Mouse (Mus musculus): ENCODE results near the gene Gpha2. TPM values are rescaled to one million over a fixed set of nuclear protein-coding genes. Genes with fewer than 3 reads are reported as not detected.

The Gpha2 gene
- polyA plus RNA-seq, 1 experiment from 2014 or later, result not detected

GRCm38 (mm10) chr19:6227864-6228263 lies 1.7 kb downstream of the Gpha2 start:
- H3K27me3 ChIP-seq (ENCODE audit: control insufficient read depth, insufficient read depth, low read length), result no peaks in the 10 kb centered on the region
- no peaks in the 10 kb centered on the region for H3K9me3 ChIP-seq (ENCODE audit: control insufficient read depth, low read length)
- no peaks in the 10 kb centered on the region for H3K4me1 ChIP-seq (replicated peaks; ENCODE audit: control insufficient read depth, insufficient read depth, low read length)
- 78% methylated on average over 4 of the region's 4 CpGs for WGBS
- ATAC-seq (ENCODE audit: low FRiP score) (no peak), DNase-seq (ENCODE audit: low spot score) (no peak)
- no peak overlapping the region for H3K4me3 ChIP-seq (replicated peaks; ENCODE audit: low read length)
- H3K36me3 ChIP-seq (replicated peaks; ENCODE audit: control insufficient read depth, insufficient read depth), result peaks cover 69% of the 10 kb centered on the region
- H3K4me2 ChIP-seq (replicated peaks), result no peak overlapping the region
- H3K9ac ChIP-seq, result no peak overlapping the region
- H3K27ac ChIP-seq, result no peak overlapping the region

GRCm38 (mm10) chr19:6230411-6230810 lies 4.2 kb downstream of the Gpha2 start:
- no peak for DNase-seq (ENCODE audit: low spot score)
- Histone ChIP-seq H3K9me3 (ENCODE audit: control insufficient read depth, low read length) (no peaks in the 10 kb centered on the region), H3K4me1 (replicated peaks; ENCODE audit: control insufficient read depth, insufficient read depth, low read length) (peaks cover 12% of the 10 kb centered on the region), H3K9ac (no peak overlapping the region), H3K4me2 (replicated peaks) (no peak overlapping the region), H3K27me3 (ENCODE audit: control insufficient read depth, insufficient read depth, low read length) (no peaks in the 10 kb centered on the region), H3K27ac (no peak overlapping the region), H3K36me3 (replicated peaks; ENCODE audit: control insufficient read depth, insufficient read depth) (peaks cover 81% of the 10 kb centered on the region), H3K4me3 (replicated peaks; ENCODE audit: low read length) (no peak overlapping the region)
- WGBS, result 89% methylated on average over 4 of the region's 4 CpGs
- no peak for ATAC-seq (ENCODE audit: low FRiP score)

- no peaks in the 10 kb centered on the region for H3K27me3 ChIP-seq (ENCODE audit: control insufficient read depth, insufficient read depth, low read length)
- H3K27ac ChIP-seq, result no peak overlapping the region
- H3K4me2 ChIP-seq (replicated peaks), result no peak overlapping the region
- ATAC-seq (ENCODE audit: low FRiP score), result no peak
- H3K9me3 ChIP-seq (ENCODE audit: control insufficient read depth, low read length), result no peaks in the 10 kb centered on the region
- no peak overlapping the region for H3K9ac ChIP-seq
- WGBS, result 89% methylated on average over 2 of the region's 2 CpGs
- peaks cover 12% of the 10 kb centered on the region for H3K4me1 ChIP-seq (replicated peaks; ENCODE audit: control insufficient read depth, insufficient read depth, low read length)
- DNase-seq (ENCODE audit: low spot score), result no peak
- H3K36me3 ChIP-seq (replicated peaks; ENCODE audit: control insufficient read depth, insufficient read depth), result peaks cover 78% of the 10 kb centered on the region
- H3K4me3 ChIP-seq (replicated peaks; ENCODE audit: low read length), result no peak overlapping the region
Observed at GRCm38 (mm10) chr19:6231036-6231435, 4.9 kb downstream of the Gpha2 start.

- ATAC-seq (ENCODE audit: low FRiP score) (no peak), DNase-seq (ENCODE audit: low spot score) (no peak)
- 87% methylated on average over 16 of the region's 16 CpGs for whole genome bisulfite sequencing
- Histone ChIP-seq H3K4me1 (replicated peaks; ENCODE audit: control insufficient read depth, insufficient read depth, low read length) (peaks cover 15% of the 10 kb centered on the region), H3K4me2 (replicated peaks) (peak overlapping the region; percentile 93; the same call in 1 of the 2 replicates), H3K4me3 (replicated peaks; ENCODE audit: low read length) (no peak overlapping the region), H3K36me3 (replicated peaks; ENCODE audit: control insufficient read depth, insufficient read depth) (peaks cover 52% of the 10 kb centered on the region), H3K27ac (no peak overlapping the region), H3K27me3 (ENCODE audit: control insufficient read depth, insufficient read depth, low read length) (no peaks in the 10 kb centered on the region), H3K9me3 (ENCODE audit: control insufficient read depth, low read length) (no peaks in the 10 kb centered on the region), H3K9ac (no peak overlapping the region)
Observed at GRCm38 (mm10) chr19:6233647-6234046, 7.5 kb downstream of the Gpha2 start.

- DNase-seq (ENCODE audit: low spot score), result no peak
- 77% methylated on average over 11 of the region's 11 CpGs for WGBS
- no peak for ATAC-seq (ENCODE audit: low FRiP score)
- H3K9ac ChIP-seq, result peak overlapping the region; percentile 91
- peak overlapping the region; percentile 79 for H3K4me3 ChIP-seq (replicated peaks; ENCODE audit: low read length)
- H3K27me3 ChIP-seq (ENCODE audit: control insufficient read depth, insufficient read depth, low read length), result no peaks in the 10 kb centered on the region
- peak overlapping the region; percentile 93 for H3K4me2 ChIP-seq (replicated peaks)
- H3K4me1 ChIP-seq (replicated peaks; ENCODE audit: control insufficient read depth, insufficient read depth, low read length), result peaks cover 15% of the 10 kb centered on the region
- H3K9me3 ChIP-seq (ENCODE audit: control insufficient read depth, low read length), result no peaks in the 10 kb centered on the region
- H3K27ac ChIP-seq, result no peak overlapping the region
- H3K36me3 ChIP-seq (replicated peaks; ENCODE audit: control insufficient read depth, insufficient read depth), result peaks cover 44% of the 10 kb centered on the region
Observed at GRCm38 (mm10) chr19:6234337-6235083, 8.3 kb downstream of the Gpha2 start.

- Histone ChIP-seq H3K4me3 (replicated peaks; ENCODE audit: low read length) (peak within 1 kb of the TSS; percentile 79), H3K27me3 (ENCODE audit: control insufficient read depth, insufficient read depth, low read length) (no peaks in the 10 kb centered on the region), H3K36me3 (replicated peaks; ENCODE audit: control insufficient read depth, insufficient read depth) (peaks cover 35% of the 10 kb centered on the region), H3K4me2 (replicated peaks) (peak within 1 kb of the TSS; percentile 93), H3K4me1 (replicated peaks; ENCODE audit: control insufficient read depth, insufficient read depth, low read length) (peaks cover 15% of the 10 kb centered on the region), H3K9ac (peak within 1 kb of the TSS; percentile 91), H3K27ac (peak within 1 kb of the TSS; percentile 85), H3K9me3 (ENCODE audit: control insufficient read depth, low read length) (no peaks in the 10 kb centered on the region)
- ATAC-seq (ENCODE audit: low FRiP score), result peak; percentile 91
- DNase-seq (ENCODE audit: low spot score), result peak; percentile 91
- WGBS, result 2% methylated on average over 48 of the region's 48 CpGs
Observed at GRCm38 (mm10) chr19:6235084-6236052, 9.2 kb downstream of the Gpha2 start, which contains the start of gene Ppp2r5b. Ppp2r5b (minus strand) TSS chr19:6235872.

- Histone ChIP-seq H3K4me1 (replicated peaks; ENCODE audit: control insufficient read depth, insufficient read depth, low read length) (peaks cover 15% of the 10 kb centered on the region), H3K9ac (peak overlapping the region; percentile 91), H3K36me3 (replicated peaks; ENCODE audit: control insufficient read depth, insufficient read depth) (peaks cover 28% of the 10 kb centered on the region), H3K4me2 (replicated peaks) (peak overlapping the region; percentile 93), H3K9me3 (ENCODE audit: control insufficient read depth, low read length) (no peaks in the 10 kb centered on the region), H3K27ac (peak overlapping the region; percentile 85), H3K27me3 (ENCODE audit: control insufficient read depth, insufficient read depth, low read length) (no peaks in the 10 kb centered on the region), H3K4me3 (replicated peaks; ENCODE audit: low read length) (peak overlapping the region; percentile 79)
- WGBS, result 0% methylated on average over 9 of the region's 9 CpGs
- peak; percentile 88 for ATAC-seq (ENCODE audit: low FRiP score)
- DNase-seq (ENCODE audit: low spot score), result peak; percentile 92
Observed at GRCm38 (mm10) chr19:6236053-6236441, 9.9 kb downstream of the Gpha2 start.

- WGBS, result 69% methylated on average over 7 of the region's 7 CpGs
- no peak overlapping the region for H3K27ac ChIP-seq
- peaks cover 20% of the 10 kb centered on the region for H3K36me3 ChIP-seq (replicated peaks; ENCODE audit: control insufficient read depth, insufficient read depth)
- ATAC-seq (ENCODE audit: low FRiP score) (no peak), DNase-seq (ENCODE audit: low spot score) (no peak)
- no peaks in the 10 kb centered on the region for H3K9me3 ChIP-seq (ENCODE audit: control insufficient read depth, low read length)
- H3K4me1 ChIP-seq (replicated peaks; ENCODE audit: control insufficient read depth, insufficient read depth, low read length), result peaks cover 15% of the 10 kb centered on the region
- H3K9ac ChIP-seq, result no peak overlapping the region
- H3K4me3 ChIP-seq (replicated peaks; ENCODE audit: low read length), result no peak overlapping the region
- no peaks in the 10 kb centered on the region for H3K27me3 ChIP-seq (ENCODE audit: control insufficient read depth, insufficient read depth, low read length)
- H3K4me2 ChIP-seq (replicated peaks), result no peak overlapping the region
Observed at GRCm38 (mm10) chr19:6236842-6237241, 10.7 kb downstream of the Gpha2 start.

GRCm38 (mm10) chr19:6238740-6239139 lies 12.6 kb downstream of the Gpha2 start:
- Histone ChIP-seq H3K4me3 (replicated peaks; ENCODE audit: low read length) (no peak overlapping the region), H3K4me2 (replicated peaks) (no peak overlapping the region), H3K9me3 (ENCODE audit: control insufficient read depth, low read length) (no peaks in the 10 kb centered on the region), H3K4me1 (replicated peaks; ENCODE audit: control insufficient read depth, insufficient read depth, low read length) (peaks cover 23% of the 10 kb centered on the region), H3K9ac (no peak overlapping the region), H3K27me3 (ENCODE audit: control insufficient read depth, insufficient read depth, low read length) (no peaks in the 10 kb centered on the region), H3K36me3 (replicated peaks; ENCODE audit: control insufficient read depth, insufficient read depth) (0 out of 2 replicates have a peak, but pooled peaks cover 3% of the 10 kb centered on the region), H3K27ac (no peak overlapping the region)
- DNase-seq (ENCODE audit: low spot score), result no peak
- no peak for ATAC-seq (ENCODE audit: low FRiP score)

Measured in hindbrain, embryonic 14.5 days (tissue).